Mouse (Mus musculus) NIH3T3 (cell line): ENCODE data around the gene Traip.

Source experiments
- DNase-seq: peaks from one replicate; pipeline ENCODE4 v3.0.0-alpha.2; 2012; ENCODE audit warnings: low read depth

The Traip gene

DNA sequence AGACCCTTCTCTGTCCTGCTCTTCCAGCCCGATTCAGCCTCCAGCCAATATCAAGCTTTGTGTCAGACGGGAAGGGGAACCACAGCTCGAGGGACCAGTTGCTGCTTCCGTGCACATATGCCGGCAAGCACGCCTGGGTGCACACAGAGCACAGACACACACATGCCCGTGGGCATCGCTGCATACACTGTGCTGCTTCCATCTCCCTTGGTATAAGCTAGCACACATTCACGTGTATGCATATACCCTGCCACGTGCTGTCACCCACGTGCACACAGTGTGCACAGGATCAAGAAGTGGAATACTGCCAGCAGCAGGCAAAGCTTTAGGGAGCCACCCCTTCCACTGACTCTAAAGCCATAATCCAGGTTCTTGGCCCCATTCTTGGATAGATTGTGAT, 15.8 kb upstream of the Traip start:
- DNase-seq, result no peak

DNA sequence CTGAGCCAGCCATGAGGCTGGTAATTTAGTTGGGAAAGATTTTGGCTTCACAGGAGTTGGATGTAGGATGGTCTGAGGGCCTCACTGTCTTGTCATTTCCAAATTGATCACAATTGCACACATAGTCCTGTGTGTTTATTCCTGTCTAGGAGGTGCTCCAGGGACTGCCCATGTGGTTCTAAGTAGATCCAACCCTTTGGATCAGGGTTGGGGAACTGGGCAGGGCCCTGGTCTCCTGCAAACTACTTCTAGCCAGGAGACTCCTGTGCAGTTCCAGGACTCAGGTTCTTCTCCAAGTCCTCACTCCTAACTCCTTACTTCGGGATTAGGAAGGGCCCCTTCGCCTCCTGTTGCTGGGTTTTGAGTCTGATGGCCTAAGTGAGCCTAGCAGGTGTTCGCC, 14.6 kb upstream of the Traip start, which contains the start of gene Camkv:
Camkv (plus strand) TSS at position 301 of the 400 bp plus-strand sequence.
- no peak for DNase-seq

DNA sequence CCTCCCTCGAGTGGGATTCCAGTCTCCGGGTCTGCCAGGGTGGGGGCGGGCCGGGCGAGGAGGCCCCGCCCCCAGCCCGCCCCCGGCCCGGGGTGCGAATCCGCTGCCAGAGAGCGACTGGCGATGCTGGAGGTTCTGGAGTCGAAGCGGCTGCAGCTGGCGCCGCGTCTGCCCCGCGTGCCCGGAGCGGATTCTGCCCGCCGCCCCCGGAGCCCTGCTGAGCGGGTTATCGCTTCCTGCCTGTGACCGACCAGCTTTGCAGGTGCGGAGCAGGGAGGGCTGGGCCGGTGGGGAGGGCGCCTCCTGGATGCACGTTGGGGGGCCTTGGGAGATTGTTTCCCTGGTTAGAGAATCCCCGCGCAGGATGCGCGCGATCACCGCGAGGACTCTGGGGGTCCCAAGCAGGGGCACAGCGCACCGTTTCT, 14.1 kb upstream of the Traip start:
- no peak for DNase-seq

DNA sequence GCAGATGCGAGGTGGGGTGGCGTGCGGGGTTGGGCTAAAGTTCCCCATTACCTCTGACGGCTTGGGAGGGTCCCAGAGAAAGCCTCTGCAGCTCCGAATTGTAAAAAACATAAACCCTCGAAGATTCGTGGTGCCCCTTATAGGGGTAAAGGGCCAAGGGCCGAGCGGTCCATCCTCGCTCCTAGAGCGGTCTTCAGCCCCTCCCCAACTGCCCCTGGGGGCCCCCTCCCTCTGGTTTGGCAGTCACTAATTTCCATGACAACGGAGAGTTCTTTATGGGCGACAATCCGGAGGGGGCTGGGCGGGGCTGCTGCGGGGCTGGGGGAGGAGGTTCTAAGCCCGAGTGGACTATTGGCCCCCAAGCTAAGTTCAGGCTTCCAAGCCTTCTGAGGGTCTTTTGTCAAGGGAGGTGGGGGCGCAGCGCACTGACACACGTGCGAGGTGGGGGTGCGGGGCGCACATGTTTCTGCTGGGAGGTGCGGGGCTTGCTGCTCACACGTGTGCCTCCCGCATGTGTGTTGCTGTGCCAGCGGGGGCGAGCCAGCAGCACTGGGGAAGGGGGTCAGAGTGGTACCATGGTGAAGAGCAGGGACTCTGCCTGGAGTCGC, 13.6 kb upstream of the Traip start:
- DNase-seq, result no peak

DNA sequence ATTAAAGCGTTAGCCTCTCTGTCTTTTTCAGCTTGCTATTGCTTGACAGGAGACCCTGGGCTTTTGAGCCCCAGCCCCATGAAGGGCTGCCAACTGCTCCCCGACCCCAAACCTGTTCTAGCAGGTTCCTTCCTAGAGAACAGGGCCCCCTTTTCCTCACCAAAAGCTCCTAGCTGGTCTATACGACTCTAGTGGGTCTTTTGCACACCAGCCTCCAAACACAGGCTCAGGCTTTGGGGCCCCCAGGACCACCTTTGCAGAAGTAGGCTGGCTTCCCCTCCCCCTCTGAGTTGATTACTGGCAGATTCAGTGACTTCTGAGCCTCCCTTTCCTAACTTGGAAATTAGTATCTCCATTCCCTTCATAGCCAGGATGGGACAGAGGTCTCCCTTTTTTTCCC, 13.1 kb upstream of the Traip start:
- DNase-seq, result no peak

DNA sequence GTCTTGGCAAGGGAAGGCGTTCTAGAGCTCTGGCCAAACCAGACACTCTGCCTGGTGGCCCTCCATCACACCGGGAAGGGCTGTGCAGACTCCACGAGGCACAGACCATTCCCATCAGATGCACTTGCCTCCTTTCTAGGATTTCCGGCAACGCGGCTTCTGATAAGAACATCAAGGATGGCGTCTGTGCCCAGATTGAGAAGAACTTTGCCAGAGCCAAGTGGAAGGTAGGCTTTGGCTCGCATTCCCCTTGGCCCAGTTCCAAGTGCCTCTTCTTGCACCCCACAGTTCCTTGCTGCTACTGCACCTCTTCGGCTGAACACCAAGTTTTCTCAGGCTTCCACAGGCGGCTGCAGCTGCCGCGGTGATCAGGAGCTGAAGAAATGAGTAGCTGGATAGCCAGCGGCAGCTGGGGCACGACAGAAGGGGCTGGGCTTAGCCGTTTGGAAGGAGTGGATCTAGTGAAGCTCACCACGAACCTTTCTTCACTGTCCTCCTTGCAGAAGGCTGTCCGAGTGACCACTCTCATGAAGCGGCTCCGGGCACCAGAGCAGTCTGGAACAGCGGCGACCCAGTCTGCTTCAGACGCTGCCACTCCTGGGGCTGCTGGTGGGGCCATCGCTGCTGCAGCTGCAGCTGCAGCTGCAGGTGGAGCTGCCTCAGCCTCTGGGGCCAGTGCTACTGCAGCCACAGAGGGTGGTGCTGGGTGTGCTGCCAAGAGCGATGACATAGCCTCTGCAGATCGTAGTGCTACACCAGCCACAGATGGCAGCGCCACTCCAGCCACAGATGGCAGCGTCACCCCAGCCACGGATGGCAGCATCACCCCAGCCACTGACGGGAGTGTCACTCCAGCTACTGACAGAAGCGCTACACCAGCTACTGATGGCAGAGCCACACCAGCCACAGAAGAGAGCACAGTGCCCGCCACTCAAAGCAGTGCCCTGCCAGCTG, 2.4 kb upstream of the Traip start:
- DNase-seq, result no peak

DNA sequence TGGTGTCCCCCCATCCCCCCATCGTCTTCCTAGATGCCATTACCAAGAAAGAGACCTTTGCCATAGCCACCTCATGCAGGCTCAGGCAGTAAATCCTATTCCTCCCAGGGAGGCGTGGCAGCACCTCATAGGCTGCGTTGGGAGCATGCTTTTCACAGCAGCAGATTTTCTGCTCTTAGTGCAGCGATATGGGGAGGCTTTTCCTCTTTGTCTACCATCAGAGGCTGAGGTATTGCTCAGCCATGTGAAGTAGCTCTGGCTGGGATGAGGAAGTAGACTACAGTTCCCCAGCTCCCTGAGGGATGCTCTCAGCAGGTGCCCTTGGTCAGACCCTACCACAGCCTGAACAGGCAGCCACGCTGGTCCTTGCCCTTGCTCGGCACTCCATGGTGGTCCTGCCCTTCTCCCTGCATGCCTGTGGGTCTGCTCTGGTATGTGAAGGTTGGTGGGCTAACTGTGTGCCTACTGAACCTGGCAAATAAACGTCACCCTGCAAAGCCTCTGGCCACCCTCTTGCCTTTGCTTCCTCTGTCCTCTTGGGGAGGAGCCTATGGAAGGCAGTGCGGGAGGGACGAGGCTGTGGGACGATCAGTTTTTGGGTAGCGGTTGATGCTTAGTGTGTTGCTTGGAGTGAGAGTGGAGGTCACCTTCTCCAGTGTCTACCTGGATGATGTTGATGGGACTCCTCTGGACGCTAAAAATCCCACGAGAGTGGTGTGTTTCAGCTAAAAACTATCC, 583 bp upstream of the Traip start:
- no peak for DNase-seq

DNA sequence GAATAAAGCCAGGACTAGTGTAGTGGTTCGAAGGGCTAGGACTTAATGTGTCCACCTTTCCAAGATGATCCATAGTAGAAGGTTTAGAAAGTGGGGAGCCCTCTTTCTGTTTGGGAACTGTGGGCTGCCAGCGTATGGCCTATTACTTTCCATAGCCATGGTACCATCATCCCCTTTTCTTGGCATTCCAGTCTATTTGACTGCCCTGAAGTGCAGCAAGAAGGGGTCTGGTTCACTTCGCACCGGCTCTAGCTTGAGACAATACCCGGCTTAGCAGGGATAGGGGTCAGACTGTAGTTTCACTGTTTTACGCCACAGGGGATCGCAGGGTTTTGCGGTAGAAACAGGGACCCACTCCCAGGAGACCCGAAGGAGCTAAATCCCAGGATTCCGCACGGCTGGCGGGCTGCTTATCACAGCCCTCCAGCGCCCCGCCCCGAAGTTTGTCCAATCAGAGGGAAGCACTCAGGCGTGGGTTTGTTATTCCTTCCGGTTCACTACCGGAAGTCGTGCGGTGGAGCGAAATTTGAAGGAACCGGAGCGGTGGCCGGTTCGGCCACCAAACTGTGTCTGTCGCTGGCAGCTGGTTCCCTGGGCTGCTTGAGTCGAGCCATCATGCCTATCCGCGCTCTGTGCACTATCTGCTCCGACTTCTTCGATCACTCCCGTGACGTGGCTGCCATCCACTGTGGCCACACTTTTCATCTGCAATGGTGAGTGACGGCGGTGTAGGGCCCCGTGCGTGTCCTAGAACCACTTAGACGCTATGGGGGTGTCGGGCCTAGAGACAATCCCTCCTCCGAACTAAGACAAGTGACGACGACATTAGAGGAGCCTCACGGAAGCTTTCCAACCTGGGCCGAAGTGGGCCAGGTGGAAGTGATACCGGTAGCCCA, 772 bp downstream of the Traip start:
- DNase-seq, result peak; percentile 93

DNA sequence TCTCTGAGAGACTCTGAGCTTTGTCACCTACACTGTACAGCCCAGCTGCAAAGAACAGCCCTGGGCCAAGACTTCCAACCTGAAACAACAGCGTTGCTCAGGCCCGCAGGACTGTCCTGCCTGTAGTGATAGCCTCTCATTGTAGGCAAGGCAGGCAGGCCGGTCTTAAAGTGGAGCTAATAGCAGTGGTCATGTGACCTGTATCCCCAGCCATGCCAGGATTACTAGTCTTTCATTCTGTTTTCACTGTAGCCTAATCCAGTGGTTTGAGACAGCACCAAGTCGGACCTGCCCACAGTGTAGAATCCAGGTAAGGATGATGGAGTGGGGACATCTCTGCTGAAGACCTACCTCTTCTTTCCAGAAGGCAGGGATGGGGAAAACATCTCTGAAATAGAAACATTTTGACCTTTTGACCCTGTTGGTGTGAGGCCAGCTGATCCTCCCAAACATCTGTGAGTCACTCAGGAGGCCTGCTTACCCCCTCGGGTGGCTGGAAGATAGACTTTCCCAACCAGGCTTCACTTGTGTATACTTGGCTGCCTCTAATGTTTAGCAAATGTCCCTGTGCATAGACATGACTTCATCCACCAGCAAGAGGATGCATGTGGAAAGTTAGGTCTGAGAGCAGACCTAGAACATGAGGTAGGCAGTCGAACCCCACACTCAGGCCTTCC, 5.8 kb downstream of the Traip start:
- peak; percentile 87 for DNase-seq

DNA sequence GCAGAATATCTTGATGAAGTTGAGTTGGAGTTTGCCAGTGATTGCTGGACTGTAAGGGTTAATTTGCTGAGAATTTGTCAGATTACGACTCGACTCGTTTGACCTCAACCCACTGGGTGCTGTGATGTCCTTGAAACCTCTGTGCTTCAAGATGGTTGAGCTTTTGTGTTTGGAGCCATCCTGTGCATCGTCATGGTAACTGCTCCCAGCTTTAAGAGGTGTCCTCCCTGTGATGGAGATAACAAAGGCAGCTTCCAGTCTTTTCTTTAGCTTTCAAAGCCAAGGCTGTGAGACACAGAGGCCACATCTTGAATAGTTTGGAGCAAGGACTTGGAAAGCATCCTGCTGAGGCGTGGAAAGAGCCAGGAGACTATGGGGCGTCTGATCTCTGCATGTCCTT, 7.2 kb downstream of the Traip start:
- no peak for DNase-seq

DNA sequence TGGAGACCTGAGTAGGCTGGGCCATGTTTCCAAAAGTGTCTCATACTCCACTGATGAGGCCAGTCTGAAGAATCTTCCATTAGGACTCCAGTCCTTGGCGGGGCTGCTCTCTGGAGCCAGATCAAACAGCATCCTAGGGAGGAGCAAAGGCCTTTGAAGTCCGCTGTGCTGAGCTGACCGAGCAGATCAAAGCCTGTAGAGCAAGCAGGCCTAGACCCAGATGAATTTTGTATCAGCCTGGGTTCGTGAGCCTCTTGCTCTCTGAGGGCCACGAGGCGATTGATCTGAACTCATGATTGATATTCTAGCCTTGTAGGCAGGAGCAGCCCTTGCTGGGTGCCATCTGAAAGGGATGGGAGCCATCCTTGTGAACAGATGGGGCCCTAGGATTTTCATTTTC, 10.0 kb downstream of the Traip start:
- DNase-seq, result no peak

DNA sequence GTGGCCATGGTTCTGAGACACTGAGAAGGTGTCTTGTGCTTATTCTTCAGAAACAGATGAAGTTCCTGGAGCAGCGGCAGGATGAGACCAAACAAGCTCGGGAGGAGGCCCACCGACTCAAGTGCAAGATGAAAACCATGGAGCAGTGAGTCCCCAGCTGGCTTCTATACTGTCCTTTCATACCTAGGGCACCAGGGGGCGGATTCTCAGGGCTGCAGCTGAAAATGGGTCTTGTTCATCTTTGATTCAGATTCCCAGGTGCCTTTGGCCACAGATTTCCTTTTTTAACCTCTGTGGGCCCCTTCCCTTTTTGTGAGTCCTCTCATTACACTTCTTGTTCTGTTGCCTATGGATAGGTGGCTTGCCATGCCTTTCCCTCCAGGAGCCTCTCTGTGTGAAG, 11.0 kb downstream of the Traip start:
- DNase-seq, result no peak

DNA sequence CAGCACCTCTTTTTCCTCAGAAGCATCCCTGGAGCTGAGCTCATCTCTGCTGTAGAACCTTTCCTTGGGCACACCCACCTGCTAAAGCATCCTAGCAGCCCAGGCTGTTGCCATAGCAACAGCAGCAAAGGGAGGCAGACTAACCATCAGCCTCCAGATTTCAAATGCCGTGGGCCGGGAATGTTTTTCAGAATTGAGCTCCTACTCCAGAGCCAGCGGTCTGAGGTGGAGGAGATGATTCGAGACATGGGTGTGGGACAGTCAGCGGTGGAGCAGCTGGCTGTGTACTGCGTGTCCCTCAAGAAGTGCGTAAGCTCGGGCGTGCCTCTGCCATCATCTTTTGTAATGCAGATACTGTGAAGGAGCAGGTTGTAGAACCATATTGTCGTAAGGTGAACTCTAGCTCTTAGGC, 11.4 kb downstream of the Traip start:
- no peak for DNase-seq

DNA sequence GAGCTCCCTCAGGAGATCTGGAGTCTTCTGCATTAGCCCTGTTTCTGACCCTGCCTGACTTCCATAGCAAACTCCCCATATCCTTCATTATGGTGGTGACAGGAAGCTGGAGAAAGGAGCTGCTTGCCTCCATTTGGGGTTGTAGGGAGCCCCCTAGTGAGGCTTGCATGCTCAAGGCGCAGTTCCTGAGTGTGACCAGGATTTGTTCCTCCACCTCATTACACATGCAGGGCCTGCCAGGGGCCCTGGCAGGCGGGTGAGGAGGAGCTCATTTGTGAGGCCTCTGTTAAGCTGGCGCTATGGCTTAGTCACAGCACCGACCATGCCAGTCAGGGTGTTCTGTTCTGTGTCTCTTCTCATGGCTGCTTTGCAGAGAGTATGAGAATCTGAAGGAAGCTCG, 11.9 kb downstream of the Traip start:
- DNase-seq, result peak; percentile 83

DNA sequence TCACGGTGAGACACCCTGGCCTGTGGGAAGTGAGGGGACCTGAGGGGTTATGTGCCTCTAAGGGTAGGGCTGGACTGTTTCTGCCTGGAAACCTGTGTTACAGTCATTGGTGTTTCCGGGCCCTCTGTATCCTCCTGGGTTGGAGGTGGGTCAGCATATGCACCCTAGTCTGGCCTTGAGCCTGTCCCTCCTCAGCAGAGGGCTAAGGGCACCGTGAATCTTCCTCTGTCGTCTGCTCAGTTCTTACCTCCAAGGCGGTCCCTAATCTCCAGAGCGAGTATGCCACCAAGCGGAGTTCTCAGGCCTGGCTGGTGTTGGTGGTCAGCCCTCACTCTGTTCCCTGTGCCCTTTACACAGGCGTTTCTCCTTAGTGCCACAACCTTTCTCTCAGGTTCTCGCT, 13.0 kb downstream of the Traip start:
- no peak for DNase-seq

DNA sequence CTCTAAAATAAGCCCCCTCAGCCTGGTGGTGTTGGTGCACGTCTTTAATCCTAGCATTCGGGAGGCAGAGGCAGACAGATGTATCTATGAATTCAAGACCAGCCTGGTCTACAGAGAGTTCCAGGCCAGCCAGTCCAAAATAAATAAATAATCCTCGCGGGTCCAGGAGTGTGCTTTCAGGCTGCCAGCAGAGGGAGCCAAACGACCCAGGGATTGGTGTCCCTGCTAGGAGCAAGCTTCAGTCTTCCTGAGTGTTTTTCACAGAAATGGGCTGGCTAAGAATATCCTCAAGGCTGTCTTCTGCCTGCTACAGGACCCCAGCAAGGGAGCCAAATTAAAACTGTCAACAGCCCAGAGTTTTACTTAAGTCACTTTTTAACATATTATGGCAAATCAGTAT, 13.8 kb downstream of the Traip start:
- DNase-seq, result peak; percentile 93

DNA sequence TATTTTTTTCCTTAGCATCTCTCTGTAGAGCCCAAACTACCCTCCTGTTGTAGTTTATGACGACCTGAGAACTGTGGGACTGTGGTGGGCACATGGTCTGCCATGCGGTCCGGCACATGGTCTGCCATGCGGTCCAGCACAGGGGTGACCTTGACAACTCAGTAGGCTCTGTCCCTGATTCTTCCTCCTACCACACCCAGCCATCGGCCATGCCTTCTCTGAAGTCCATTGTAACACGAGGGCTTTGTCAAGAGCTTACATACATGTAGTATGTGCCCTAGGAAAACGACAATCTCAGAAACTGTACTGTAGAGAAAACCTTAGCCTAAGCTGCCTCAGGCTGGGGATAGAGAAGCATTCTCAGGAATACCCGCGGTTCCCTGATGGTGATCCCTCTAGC, 14.7 kb downstream of the Traip start:
- DNase-seq, result no peak

DNA sequence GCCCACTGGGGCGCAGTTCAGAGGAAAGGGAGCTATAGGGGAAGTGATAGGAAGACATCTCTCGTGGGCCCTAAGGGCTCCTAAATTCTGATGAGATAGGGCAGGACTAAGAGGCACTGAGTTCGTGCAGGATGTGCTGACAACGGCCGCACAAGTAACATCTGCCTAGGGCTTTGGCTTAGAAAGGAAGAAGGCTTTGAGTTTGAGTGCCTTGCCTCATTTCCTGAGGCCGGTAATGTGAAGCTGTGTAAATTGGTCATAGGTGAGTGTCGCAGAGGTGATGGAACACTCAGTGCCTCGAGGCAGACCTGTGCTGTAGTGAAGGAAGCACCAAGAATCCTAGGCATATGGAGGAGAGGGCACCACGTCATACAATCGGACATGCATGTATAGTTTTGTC, 16.7 kb downstream of the Traip start:
- no peak for DNase-seq

DNA sequence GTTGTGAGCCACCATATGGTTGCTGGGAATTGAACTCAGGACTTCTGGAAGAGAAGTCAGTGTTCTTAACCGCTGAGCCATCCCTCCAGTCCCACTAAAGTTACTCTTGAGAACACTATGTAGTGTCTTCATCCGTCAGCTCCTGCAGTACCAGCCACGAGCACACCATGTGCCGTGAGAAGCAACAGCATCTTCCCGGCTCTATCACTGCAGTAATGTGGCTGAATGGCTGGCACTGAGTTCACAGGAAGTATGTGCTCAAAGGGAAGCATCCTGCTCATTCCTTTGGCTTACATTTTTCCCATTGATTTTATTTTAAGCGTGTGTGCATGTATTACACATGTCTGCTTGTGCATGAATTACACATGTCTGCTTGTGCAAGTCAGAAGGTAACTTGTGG, 17.5 kb downstream of the Traip start:
- DNase-seq, result no peak

DNA sequence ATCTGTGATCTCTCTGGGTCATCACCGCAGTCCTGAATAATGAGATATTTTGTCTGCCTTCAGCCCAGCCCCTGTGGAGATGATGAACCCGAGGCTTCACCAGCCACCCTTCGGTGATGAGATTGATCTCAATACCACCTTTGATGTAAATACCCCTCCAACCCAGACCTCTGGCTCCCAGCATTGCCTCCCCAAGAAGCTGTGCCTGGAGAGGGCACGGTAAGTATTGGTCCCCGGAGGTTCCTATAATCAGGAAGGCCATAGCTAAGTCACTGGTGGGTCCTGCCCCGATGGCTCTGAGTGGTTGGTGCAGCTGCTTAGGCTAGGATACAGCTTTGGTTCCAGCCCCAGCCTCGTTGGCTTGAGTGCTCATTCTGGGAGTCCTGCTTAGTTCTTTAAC, 18.6 kb downstream of the Traip start:
- no peak for DNase-seq

DNA sequence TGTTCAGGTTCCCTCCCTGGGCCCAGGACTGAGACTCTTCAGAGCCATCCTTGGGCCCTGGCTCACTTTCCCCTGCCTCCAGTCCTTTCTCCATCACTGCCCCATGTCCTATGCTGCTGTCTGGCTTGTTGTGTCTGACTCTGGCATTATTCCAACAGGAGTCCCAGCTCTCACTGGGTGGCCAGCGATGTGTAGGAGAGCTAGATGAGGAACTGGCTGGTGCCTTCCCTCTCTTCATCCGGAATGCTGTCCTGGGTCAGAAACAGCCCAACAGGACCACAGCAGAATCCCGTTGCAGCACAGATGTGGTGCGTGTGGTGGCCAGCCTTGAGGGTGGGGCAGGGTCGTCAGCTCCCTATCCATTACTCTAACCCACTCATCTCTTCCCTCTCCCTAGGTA, 20.4 kb downstream of the Traip start:
- no peak for DNase-seq
